Mouse (Mus musculus): Measurements from ENCODE around the gene Epb41l4b.

- TF ChIP-seq CTCF (IDR thresholded peaks at IDR 0.05; ENCODE audit: borderline replicate concordance, insufficient read depth, low read length) (no peak), POLR2A (IDR thresholded peaks at IDR 0.05; ENCODE audit: low read depth, low read length) (no peak)
Measured at GRCm38 (mm10) chr4:57168277-57168676, 25.0 kb upstream of the Epb41l4b start.
